Mouse (Mus musculus) CH12F3 (cell line): Measurements from ENCODE around the gene 1700022I11Rik.
"Not testable (repeated sequence)": the region's sequence is repeated elsewhere in the genome, so short reads cannot be mapped to it uniquely, and the experiment has no call there.

Source experiments
- in situ Hi-C: fragments of 300-500 bp; cut with MboI; formaldehyde crosslinking; loops from 2 replicates; pipeline ENCODE4 v1.14.3; 2020; ENCODE audit warnings: low sequenced_read_pairs

The 1700022I11Rik gene

GRCm38 (mm10) chr4:43000141-43000986 lies 31.0 kb downstream of the 1700022I11Rik start, which contains the start of gene Vcp:
Gene Vcp (minus strand): TSS chr4:43000507.
- in situ Hi-C loops: not testable (repeated sequence)

GRCm38 (mm10) chr4:43001272-43001671 lies 31.9 kb downstream of the 1700022I11Rik start:
- in situ Hi-C loops: no loop called here

- in situ Hi-C loops: no loop called here
Measured at GRCm38 (mm10) chr4:43002756-43003439, 33.5 kb downstream of the 1700022I11Rik start.

GRCm38 (mm10) chr4:43004951-43005350 lies 35.5 kb downstream of the 1700022I11Rik start:
- in situ Hi-C loops: no loop called here

GRCm38 (mm10) chr4:43005765-43006164 lies 36.4 kb downstream of the 1700022I11Rik start:
- in situ Hi-C loops: no loop called here

GRCm38 (mm10) chr4:43010161-43011038 lies 41.0 kb downstream of the 1700022I11Rik start, which contains the start of gene Fancg:
Gene Fancg (minus strand): TSS chr4:43010506.
- in situ Hi-C loops: no loop called here

- in situ Hi-C loops: no loop called here
Measured at GRCm38 (mm10) chr4:43012091-43012490, 42.7 kb downstream of the 1700022I11Rik start.

- in situ Hi-C loops: no loop called here
Measured at GRCm38 (mm10) chr4:43018156-43018555, 48.8 kb downstream of the 1700022I11Rik start.

GRCm38 (mm10) chr4:43019176-43019575 lies 49.8 kb downstream of the 1700022I11Rik start:
- in situ Hi-C loops: no loop called here

GRCm38 (mm10) chr4:43019641-43020465 lies 50.4 kb downstream of the 1700022I11Rik start:
- in situ Hi-C loops: no loop called here

- in situ Hi-C loops: no loop called here
Measured at GRCm38 (mm10) chr4:43020876-43021275, 51.5 kb downstream of the 1700022I11Rik start.

GRCm38 (mm10) chr4:43021341-43021740 lies 51.9 kb downstream of the 1700022I11Rik start:
- in situ Hi-C loops: no loop called here

GRCm38 (mm10) chr4:43024673-43025072 lies 55.3 kb downstream of the 1700022I11Rik start:
- in situ Hi-C loops: no loop called here

- in situ Hi-C loops: no loop called here
Measured at GRCm38 (mm10) chr4:43025084-43025960, 55.9 kb downstream of the 1700022I11Rik start, which contains the start of gene Pigo. Gene Pigo (minus strand): TSS chr4:43025819.

GRCm38 (mm10) chr4:43029121-43029520 lies 59.7 kb downstream of the 1700022I11Rik start:
- in situ Hi-C loops: no loop called here

GRCm38 (mm10) chr4:43029749-43030148 lies 60.3 kb downstream of the 1700022I11Rik start:
- in situ Hi-C loops: no loop called here

- in situ Hi-C loops: no loop called here
Measured at GRCm38 (mm10) chr4:43030352-43030751, 60.9 kb downstream of the 1700022I11Rik start.

GRCm38 (mm10) chr4:43030780-43031230 lies 61.4 kb downstream of the 1700022I11Rik start:
- in situ Hi-C loops: no loop called here
